Mouse (Mus musculus): Measurements from ENCODE around the gene Mitf. TPM values are rescaled to one million over a fixed set of nuclear protein-coding genes. Genes with fewer than 3 reads are reported as not detected.

The Mitf gene
- polyA plus RNA-seq, 1 experiment, result 6.1 TPM

GRCm38 (mm10) chr6:98005566-98005965, 198.7 kb downstream of the Mitf start:
- Histone ChIP-seq H3K4me3 (replicated peaks; ENCODE audit: extremely low read depth, low read depth, low read length) (no peak overlapping the region), H3K4me1 (ENCODE audit: control insufficient read depth, insufficient read depth, low read length) (no peaks in the 10 kb centered on the region)
- WGBS, result 70% methylated on average over 1 of the region's 1 CpGs
- peak; percentile 11 for DNase-seq
- TF ChIP-seq POLR2A (IDR thresholded peaks at IDR 0.05; ENCODE audit: borderline replicate concordance, extremely low read depth, low read depth, low read length) (no peak), CTCF (IDR thresholded peaks at IDR 0.05; ENCODE audit: insufficient read depth, low read length) (peak; percentile 52)

- no peak overlapping the region for H3K4me3 ChIP-seq (replicated peaks; ENCODE audit: extremely low read depth, low read depth, low read length)
- 91% methylated on average over 5 of the region's 5 CpGs for WGBS
- H3K4me1 ChIP-seq (ENCODE audit: control insufficient read depth, insufficient read depth, low read length), result no peaks in the 10 kb centered on the region; the same call in 1 of the 2 replicates
- TF ChIP-seq CTCF (IDR thresholded peaks at IDR 0.05; ENCODE audit: insufficient read depth, low read length) (no peak), POLR2A (IDR thresholded peaks at IDR 0.05; ENCODE audit: borderline replicate concordance, extremely low read depth, low read depth, low read length) (no peak)
- DNase-seq, result no peak
Observed at GRCm38 (mm10) chr6:98015066-98015465, 208.2 kb downstream of the Mitf start.

- Histone ChIP-seq H3K4me1 (ENCODE audit: control insufficient read depth, insufficient read depth, low read length) (no peaks in the 10 kb centered on the region; the same call in 1 of the 2 replicates), H3K4me3 (replicated peaks; ENCODE audit: extremely low read depth, low read depth, low read length) (no peak overlapping the region)
- WGBS, result 43% methylated on average over 5 of the region's 5 CpGs
- no peak for DNase-seq
- TF ChIP-seq CTCF (IDR thresholded peaks at IDR 0.05; ENCODE audit: insufficient read depth, low read length) (no peak), POLR2A (IDR thresholded peaks at IDR 0.05; ENCODE audit: borderline replicate concordance, extremely low read depth, low read depth, low read length) (no peak)
Observed at GRCm38 (mm10) chr6:98015819-98016218, 209.0 kb downstream of the Mitf start.

DNA sequence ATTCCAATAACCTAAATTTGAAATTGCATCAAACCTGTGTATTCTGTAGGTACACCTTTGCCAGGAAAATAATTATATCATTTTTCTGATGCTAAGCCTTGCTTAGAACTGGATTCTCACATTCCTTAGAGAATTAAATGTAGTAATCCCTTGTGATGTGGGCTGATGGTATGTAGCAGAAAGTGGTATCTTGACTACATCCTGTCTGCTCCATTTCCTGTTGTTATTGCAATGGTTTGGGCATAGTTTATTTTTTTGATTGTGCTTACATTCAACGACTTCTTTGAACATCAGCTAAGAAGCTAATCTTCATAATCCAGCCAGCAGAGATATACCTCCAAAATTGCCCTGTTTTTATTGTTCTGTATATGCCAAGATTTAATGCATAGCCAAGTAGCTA, 217.0 kb downstream of the Mitf start:
- TF ChIP-seq CTCF (IDR thresholded peaks at IDR 0.05; ENCODE audit: insufficient read depth, low read length), result no peak
- no peak for DNase-seq
- Histone ChIP-seq H3K4me3 (replicated peaks; ENCODE audit: extremely low read depth, low read depth, low read length) (no peak overlapping the region), H3K4me1 (ENCODE audit: control insufficient read depth, insufficient read depth, low read length) (no peaks in the 10 kb centered on the region)
- 21% methylated on average over 1 of the region's 1 CpGs for WGBS

DNA sequence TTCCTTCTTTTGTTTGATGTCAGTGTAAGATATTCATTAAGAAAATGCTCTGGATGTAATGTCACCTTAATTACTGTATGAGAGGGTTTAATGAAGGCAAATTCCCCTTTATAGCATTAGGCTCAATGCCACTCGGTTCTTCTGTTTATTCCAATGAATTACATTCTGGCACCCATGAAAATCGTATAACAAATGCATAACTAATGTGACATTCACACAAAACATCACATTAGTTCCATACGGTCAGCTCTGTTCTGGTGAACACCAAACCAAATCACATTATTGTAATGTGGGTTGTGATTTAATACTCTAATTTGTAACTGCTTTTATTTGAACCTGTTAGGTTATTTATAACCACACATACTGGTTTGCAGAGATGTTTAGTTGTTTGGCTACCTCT, 231.7 kb downstream of the Mitf start:
- H3K4me3 ChIP-seq (replicated peaks; ENCODE audit: extremely low read depth, low read depth, low read length), result no peak overlapping the region
- no peak for DNase-seq
- H3K4me1 ChIP-seq (ENCODE audit: control insufficient read depth, insufficient read depth, low read length), result no peaks in the 10 kb centered on the region
- no peak for TF ChIP-seq CTCF (IDR thresholded peaks at IDR 0.05; ENCODE audit: insufficient read depth, low read length)
- no peak for TF ChIP-seq POLR2A (IDR thresholded peaks at IDR 0.05; ENCODE audit: borderline replicate concordance, extremely low read depth, low read depth, low read length)
- 68% methylated on average over 3 of the region's 3 CpGs for WGBS

DNA sequence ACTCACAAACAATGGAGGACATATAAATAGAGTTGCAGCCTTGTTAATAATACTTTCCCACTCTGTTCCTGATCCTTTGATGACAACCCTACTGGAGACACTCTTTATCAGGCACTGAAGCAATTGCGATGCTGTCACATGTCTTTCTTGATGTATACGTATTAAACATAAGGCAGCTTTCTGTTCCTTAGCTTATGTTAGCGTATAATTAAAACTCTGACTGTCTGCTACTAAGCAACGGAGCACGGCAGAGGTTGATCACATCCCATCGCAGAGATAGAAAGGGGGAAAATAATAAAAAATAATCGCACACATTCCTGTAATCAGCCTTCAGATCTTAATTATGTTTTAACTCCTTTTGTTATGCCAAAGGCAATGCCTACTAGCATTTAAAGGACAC, 234.9 kb downstream of the Mitf start:
- Histone ChIP-seq H3K4me3 (replicated peaks; ENCODE audit: extremely low read depth, low read depth, low read length) (no peak overlapping the region), H3K4me1 (ENCODE audit: control insufficient read depth, insufficient read depth, low read length) (no peaks in the 10 kb centered on the region)
- WGBS, result 88% methylated on average over 7 of the region's 7 CpGs
- DNase-seq, result no peak
- TF ChIP-seq CTCF (IDR thresholded peaks at IDR 0.05; ENCODE audit: insufficient read depth, low read length) (no peak), POLR2A (IDR thresholded peaks at IDR 0.05; ENCODE audit: borderline replicate concordance, extremely low read depth, low read depth, low read length) (no peak)

DNA sequence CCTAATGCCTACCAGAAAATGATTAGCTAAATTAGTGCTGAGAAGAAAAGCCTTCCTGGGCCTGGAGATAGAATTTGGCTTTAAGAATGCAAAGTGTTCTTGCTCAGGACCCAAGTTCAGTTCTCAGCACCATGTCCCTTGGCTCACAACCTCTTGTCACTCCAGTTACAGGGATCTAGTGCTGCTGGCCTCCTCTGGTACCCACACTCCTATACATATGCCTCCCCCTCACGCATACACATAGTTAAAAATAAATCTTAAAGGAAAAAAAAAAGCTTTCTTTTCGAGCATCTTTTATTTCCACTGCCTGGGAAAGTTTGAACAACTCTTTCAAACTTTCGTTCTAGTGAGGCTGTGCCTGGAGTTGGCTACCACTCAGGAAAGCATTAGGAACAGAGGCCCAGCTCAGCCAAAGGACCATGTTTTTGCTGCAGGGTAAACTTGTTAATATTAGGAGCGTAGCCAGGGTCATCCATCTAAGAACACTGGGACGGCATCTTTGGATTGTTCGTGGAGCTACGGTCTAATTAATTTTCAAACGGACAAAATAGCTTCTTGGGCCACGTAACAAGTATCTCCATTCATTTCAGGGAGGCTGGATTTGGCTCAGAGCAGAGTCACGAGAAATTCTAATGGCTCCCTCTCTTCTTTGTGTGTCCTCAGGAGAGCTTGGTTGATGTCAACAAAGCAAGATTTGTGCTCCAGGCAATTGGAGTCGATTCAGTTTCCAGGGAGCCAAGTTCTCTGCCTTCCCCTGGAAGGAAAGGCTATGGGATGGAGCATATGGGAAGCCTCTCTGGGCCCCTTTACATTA, 239.7 kb downstream of the Mitf start:
- Histone ChIP-seq H3K4me1 (ENCODE audit: control insufficient read depth, insufficient read depth, low read length) (no peaks in the 10 kb centered on the region), H3K4me3 (replicated peaks; ENCODE audit: extremely low read depth, low read depth, low read length) (no peak overlapping the region)
- no peak for TF ChIP-seq POLR2A (IDR thresholded peaks at IDR 0.05; ENCODE audit: borderline replicate concordance, extremely low read depth, low read depth, low read length)
- TF ChIP-seq CTCF (IDR thresholded peaks at IDR 0.05; ENCODE audit: insufficient read depth, low read length), result no peak
- no peak for DNase-seq
- 65% methylated on average over 11 of the region's 11 CpGs for WGBS

DNA sequence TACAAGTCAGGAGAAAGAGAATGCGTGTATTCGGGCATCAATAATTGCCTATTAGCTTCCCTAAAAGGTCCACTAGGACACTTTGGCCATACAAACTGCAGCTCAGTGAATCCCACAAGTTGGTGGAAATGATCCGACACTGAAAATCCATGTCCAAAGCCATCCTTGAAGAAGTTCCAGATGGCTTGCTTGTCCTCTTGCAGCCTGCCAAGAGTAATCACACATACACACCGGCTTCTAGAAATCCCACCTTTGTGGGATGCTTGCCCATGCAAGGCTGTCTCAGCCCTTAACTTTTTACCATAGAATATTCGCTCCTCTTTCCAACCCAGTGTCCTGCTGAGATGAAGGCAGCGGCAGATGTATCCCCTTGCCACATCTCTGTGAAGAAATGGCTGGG, 240.9 kb downstream of the Mitf start:
- Histone ChIP-seq H3K4me1 (ENCODE audit: control insufficient read depth, insufficient read depth, low read length) (no peaks in the 10 kb centered on the region), H3K4me3 (replicated peaks; ENCODE audit: extremely low read depth, low read depth, low read length) (no peak overlapping the region)
- 81% methylated on average over 6 of the region's 6 CpGs for WGBS
- no peak for DNase-seq
- TF ChIP-seq CTCF (IDR thresholded peaks at IDR 0.05; ENCODE audit: insufficient read depth, low read length) (no peak), POLR2A (IDR thresholded peaks at IDR 0.05; ENCODE audit: borderline replicate concordance, extremely low read depth, low read depth, low read length) (no peak)

DNA sequence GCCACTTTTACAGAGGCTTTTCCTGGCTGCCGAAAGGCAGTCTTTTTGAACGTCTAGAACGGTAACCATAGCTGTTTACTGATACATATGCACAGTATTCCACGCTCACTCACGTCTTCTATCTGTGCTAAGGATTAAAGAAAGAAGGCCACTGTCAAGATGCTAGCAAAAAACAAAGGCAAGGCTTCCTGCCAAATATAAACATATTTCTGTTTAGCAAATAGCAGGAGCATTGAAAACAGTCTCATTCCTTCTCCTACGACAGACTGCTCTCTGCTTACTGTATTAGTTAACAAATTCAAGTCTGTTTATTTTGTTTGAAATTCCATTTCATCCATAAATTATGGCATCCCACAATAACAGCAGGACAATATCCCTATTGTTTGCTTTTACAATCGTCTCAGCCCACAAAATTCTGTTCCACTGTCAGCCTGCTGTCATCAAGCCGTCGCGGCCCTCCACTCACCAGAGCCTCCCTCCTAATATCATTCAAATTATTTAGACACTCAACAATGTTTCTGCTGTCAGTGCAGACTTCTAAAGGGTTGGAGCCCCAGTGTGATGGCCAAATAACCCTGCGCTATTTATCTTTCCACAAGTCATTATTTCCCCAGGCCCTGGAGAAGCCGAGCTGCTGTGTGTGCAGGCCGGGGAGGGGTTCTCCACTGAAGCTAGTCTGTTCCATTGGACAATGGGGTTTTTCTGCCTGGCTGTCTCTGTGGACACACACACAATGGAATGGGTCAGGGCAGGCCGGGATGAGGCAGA, 242.0 kb downstream of the Mitf start:
- H3K4me1 ChIP-seq (ENCODE audit: control insufficient read depth, insufficient read depth, low read length), result no peaks in the 10 kb centered on the region
- DNase-seq, result no peak
- TF ChIP-seq CTCF (IDR thresholded peaks at IDR 0.05; ENCODE audit: insufficient read depth, low read length) (no peak), POLR2A (IDR thresholded peaks at IDR 0.05; ENCODE audit: borderline replicate concordance, extremely low read depth, low read depth, low read length) (no peak)
- WGBS, result 48% methylated on average over 14 of the region's 14 CpGs
- H3K4me3 ChIP-seq (replicated peaks; ENCODE audit: extremely low read depth, low read depth, low read length), result no peak overlapping the region

GRCm38 (mm10) chr6:98049551-98049950, 242.7 kb downstream of the Mitf start:
- DNase-seq, result no peak
- WGBS, result 82% methylated on average over 2 of the region's 2 CpGs
- no peak for TF ChIP-seq CTCF (IDR thresholded peaks at IDR 0.05; ENCODE audit: insufficient read depth, low read length)
- TF ChIP-seq POLR2A (IDR thresholded peaks at IDR 0.05; ENCODE audit: borderline replicate concordance, extremely low read depth, low read depth, low read length), result no peak

More at GRCm38 (mm10) chr6:98049551-98049950, 242.7 kb downstream of the Mitf start:
- Histone ChIP-seq H3K4me1 (ENCODE audit: control insufficient read depth, insufficient read depth, low read length) (no peaks in the 10 kb centered on the region), H3K4me3 (replicated peaks; ENCODE audit: extremely low read depth, low read depth, low read length) (no peak overlapping the region)
